Mouse (Mus musculus): ENCODE results near the gene Fbxw25. TPM values are rescaled to one million over a fixed set of nuclear protein-coding genes. Genes with fewer than 3 reads are reported as not detected.
"Not testable (repeated sequence)": the region's sequence is repeated elsewhere in the genome, so short reads cannot be mapped to it uniquely, and the experiment has no call there.

Gene Fbxw25
- total RNA-seq (2021), result not detected

DNA sequence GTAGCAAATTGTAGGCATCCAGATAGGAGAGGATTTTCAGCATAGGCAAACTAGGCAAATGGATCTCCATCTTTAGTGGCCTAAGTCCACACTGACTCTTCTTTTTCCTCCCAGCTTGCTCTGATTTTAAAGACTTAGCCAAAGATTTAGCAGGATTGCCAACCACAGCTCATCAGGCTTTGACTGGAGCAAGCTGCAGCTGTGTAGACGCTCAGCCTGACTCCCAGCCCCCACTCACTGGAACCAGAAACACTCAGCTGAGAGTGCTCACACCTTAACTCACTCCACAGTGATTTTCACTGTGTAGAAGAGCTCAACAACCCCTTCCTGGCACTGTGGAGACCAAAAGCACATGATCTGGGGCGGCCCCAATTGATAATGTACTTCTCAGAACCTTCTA is at the start of gene Fbxw25:
Gene Fbxw25, minus strand, starts transcription at position 101 of the 400 bp plus-strand sequence.
- not testable (repeated sequence) for DNase-seq

DNA sequence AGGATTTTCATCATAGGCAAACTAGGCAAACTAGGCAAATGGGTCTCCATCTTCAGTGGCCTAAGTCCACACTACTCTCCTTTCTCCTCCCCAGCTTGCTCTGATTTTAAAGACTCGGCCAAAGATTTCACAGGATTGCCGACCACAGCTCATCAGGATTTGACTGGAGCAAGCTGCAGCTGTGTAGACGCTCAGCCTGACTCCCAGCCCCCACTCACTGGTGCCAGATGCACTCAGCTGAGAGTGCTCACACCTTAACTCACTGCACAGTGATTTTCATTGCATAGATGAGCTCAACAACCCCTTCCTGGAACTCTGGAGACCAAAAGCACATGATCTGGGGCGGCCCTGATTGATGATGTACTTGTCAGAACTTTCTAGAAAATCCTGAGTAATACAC is 38.1 kb upstream of the Fbxw25 start, which contains the start of gene Fbxw18:
Gene Fbxw18, minus strand, starts transcription at position 101 of the 400 bp plus-strand sequence.
- not testable (repeated sequence) for DNase-seq

DNA sequence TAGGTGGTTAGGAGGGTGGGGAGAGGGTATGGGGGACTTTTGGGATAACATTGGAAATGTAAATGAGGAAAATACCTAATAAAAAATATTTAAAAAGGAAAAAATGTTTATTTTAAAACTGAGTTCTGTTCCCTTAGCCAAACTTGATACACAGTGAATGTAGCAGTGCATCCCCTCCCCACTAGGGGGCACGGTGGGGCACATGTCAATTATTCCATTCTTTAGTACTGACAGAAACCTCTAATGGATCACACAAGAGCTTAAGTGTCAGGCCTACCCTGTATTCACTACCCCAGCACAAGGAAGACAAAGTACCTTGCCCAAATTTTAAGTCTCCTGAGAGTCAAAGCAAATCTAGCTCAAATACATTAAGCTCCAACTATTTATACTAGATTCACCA is 20.8 kb upstream of the Fbxw25 start:
- peak; percentile 14 to 25 for DNase-seq

DNA sequence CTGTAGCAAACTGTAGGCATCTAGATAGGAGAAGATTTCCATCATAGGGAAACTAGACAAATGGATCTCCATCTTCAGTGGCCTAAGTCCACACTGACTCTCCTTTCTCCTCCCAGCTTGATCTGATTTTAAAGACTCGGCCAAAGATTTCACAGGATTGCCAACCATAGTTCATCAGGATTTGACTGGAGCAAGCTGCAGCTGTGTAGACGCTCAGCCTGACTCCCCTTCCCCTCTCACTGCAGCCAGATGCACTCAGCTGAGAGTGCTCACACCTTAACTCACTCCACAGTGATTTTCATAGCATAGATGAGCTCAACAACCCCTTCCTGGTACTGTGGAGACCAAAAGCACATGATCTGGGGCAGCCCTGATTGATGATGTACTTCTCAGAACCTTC is 38.5 kb downstream of the Fbxw25 start, which contains the start of gene Fbxw24:
Gene Fbxw24, minus strand, starts transcription at position 101 of the 400 bp plus-strand sequence.
- DNase-seq, result not testable (repeated sequence)

DNA sequence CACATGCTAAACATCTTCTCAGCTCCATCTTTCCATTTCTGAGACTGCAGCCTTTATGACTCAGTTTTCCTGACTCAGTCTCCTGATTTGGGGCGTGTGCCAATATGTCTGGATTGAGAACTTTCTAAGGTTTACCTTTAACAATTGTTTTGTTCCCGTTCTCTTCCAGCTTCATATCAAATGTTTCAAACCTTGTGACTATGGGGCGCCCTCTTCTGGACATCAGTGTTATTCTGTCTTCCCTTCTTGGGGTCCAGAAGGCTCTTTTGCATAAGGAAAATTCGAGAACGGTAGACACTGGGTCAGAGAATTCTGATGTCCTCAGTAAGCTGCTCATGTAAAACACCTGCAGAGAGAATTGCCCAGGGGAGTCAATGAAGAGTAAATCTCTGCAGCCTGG is 57.6 kb downstream of the Fbxw25 start:
- DNase-seq, result peak; percentile 4 to 14

DNA sequence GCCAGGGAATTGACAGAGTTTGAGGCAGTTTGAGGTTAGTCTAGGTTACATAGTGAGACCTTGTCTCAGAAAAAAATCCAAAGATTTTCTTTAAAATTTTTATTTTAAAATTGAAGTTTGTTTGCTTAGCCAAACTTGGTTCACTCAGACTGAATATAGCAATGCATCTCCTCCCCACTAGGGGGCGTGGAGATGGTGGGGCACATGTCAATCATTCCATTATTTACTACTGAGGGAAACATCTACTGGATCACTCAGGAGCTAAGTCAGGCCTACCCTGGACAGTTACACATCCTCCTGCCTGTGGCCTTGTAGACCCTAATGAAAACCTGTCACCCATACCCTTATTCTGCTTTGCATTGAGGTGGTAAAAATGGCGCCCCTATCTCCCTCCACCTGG is 62.3 kb downstream of the Fbxw25 start:
- DNase-seq, result not testable (repeated sequence)

DNA sequence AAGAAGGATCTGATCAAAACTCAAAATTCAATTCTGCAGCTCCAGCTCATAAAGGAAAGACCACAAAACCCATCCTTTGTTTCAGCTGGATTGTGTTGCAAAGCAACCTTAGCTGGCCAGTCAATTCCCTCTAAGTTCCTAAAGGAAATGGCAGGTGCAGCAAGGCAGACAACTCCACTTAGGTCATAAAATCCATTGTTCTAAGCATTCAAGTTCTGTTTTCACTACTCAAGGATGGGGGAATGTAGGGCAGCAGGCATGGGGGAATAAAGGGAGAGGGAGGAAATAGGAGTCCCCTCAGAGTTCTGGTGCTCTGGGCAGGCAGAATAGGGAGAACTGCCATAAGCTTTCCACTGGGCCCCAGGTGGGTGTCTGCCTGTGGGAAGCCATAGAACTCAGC is 67.2 kb downstream of the Fbxw25 start:
- DNase-seq, result no peak

Other genes starting within 250 kb of the Fbxw25 start
- gene Fbxw16, start 215.5 kb downstream of the Fbxw25 start, total RNA-seq (2021), result not detected
- not detected for gene Fbxw19, start 168.8 kb downstream of the Fbxw25 start, total RNA-seq (2021)
- not detected for gene Fbxw15, start 96.4 kb downstream of the Fbxw25 start, total RNA-seq (2021)
- not detected for gene Fbxw24, start 38.6 kb downstream of the Fbxw25 start, total RNA-seq (2021)
- not detected for gene Fbxw18, start 38.0 kb upstream of the Fbxw25 start, total RNA-seq (2021)
- not detected for gene Fbxw26, start 81.4 kb upstream of the Fbxw25 start, total RNA-seq (2021)
- gene Fbxw27, start 126.0 kb upstream of the Fbxw25 start, total RNA-seq (2021), result not detected
- gene Spink8, start 147.6 kb upstream of the Fbxw25 start, total RNA-seq (2021), result 10 to 100 TPM; 60.4 to 73.2 TPM
- gene Nme6, start 168.1 kb upstream of the Fbxw25 start, total RNA-seq (2021), result 10 to 100 TPM in 1 of 2 experiments, 1 to 10 TPM in 1; 8.3 to 10.1 TPM
- gene Camp, start 185.0 kb upstream of the Fbxw25 start, total RNA-seq (2021), result not detected
- gene Cdc25a, start 210.9 kb upstream of the Fbxw25 start, total RNA-seq (2021), result 1 to 10 TPM; 4.4 to 5.0 TPM

Data from layer of hippocampus, postnatal 36 days (tissue).